Comparison of ENCODE assay signal across 26 mouse cellular contexts in genomic region chrX:113338143-113338542, GRCm38 (mm10). TPM values are rescaled to one million over a fixed set of nuclear protein-coding genes. Genes with fewer than 3 reads are reported as not detected.
DNase-seq lines count a peak whose midpoint lies in the region; ATAC-seq and TF ChIP-seq lines count a peak whose summit lies in the region.
"Had no signal": no experiment of that assay in that cellular context is flagged by ENCODE, and none has a peak within 500 bp of the region (broad histone marks: within the 10 kb centered on the region; RNA-seq: fewer than 3 reads in every experiment).

No protein-coding gene starts in this region.

- DNase-seq in neural tube, embryonic 10.5 days (ENCODE audit: extremely low spot score, low spot score): no peak
- peak; percentile 24 for DNase-seq in mesoderm, embryonic 11.5 days (ENCODE audit: low read depth, low spot score)
- DNase-seq: adrenal gland, adult 2 months; adrenal gland, postnatal 14 days; cerebellum, adult 11-12 months; cerebellum, adult 8-10 months; cerebellum, postnatal 10 days; gastrocnemius, postnatal 10 days; gastrocnemius, postnatal 36 days; heart, adult 2 months; heart, postnatal 14 days; heart, postnatal 4 days had no signal

- H3K4me3 ChIP-seq in intestine, embryonic 15.5 days (replicated peaks): no peak overlapping the region
- H3K4me3 ChIP-seq in intestine, postnatal 0 days (ENCODE audit: low read depth, low read length): no peak overlapping the region
- H3K4me3 ChIP-seq in neural tube, embryonic 14.5 days (ENCODE audit: low read depth, low read length): no peak overlapping the region
- no peak overlapping the region for H3K4me3 ChIP-seq in forebrain, embryonic 12.5 days (replicated peaks)
- H3K4me3 ChIP-seq: embryonic facial prominence, embryonic 12.5 days; embryonic facial prominence, embryonic 15.5 days; forebrain, embryonic 15.5 days; heart, adult 2 months; heart, embryonic 10.5 days; heart, embryonic 13.5 days had no signal

- 40% methylated on average over 3 of the region's 3 CpGs for WGBS in intestine, embryonic 15.5 days
- WGBS in intestine, postnatal 0 days: 45% methylated on average over 3 of the region's 3 CpGs
- 30% methylated on average over 3 of the region's 3 CpGs for WGBS in neural tube, embryonic 14.5 days
- WGBS in forebrain, embryonic 12.5 days: 82% methylated on average over 3 of the region's 3 CpGs

- no peaks in the 10 kb centered on the region for H3K27me3 ChIP-seq in intestine, embryonic 15.5 days (replicated peaks)
- no peaks in the 10 kb centered on the region for H3K27me3 ChIP-seq in intestine, postnatal 0 days (replicated peaks; ENCODE audit: control insufficient read depth, insufficient read depth, low read length)
- H3K27me3 ChIP-seq in neural tube, embryonic 14.5 days (ENCODE audit: control insufficient read depth, insufficient read depth, low read length): no peaks in the 10 kb centered on the region
- H3K27me3 ChIP-seq in forebrain, embryonic 12.5 days: no peaks in the 10 kb centered on the region
- H3K27me3 ChIP-seq: embryonic facial prominence, embryonic 12.5 days; embryonic facial prominence, embryonic 15.5 days; forebrain, embryonic 15.5 days; heart, embryonic 13.5 days had no signal

- 0 out of 2 replicates have a peak, but pooled peaks have one; percentile 31 for ATAC-seq in intestine, embryonic 15.5 days
- no peak for ATAC-seq in intestine, postnatal 0 days
- ATAC-seq in neural tube, embryonic 14.5 days (ENCODE audit: low read depth): peak; percentile 51; the same call in 1 of the 2 replicates
- ATAC-seq in forebrain, embryonic 12.5 days (ENCODE audit: low FRiP score): no peak
- ATAC-seq: CD4-positive, CD25-positive, alpha-beta regulatory T cell, adult 4 months; forebrain, embryonic 15.5 days; hindbrain, postnatal 0 days; inflammation-experienced regulatory T-cells, adult 6 months had no signal

- TF ChIP-seq CTCF in intestine, postnatal 0 days (IDR thresholded peaks at IDR 0.05; ENCODE audit: low read depth): no peak

- no peak overlapping the region for H3K9ac ChIP-seq in intestine, embryonic 15.5 days
- no peak overlapping the region for H3K9ac ChIP-seq in intestine, postnatal 0 days (ENCODE audit: low read depth, low read length)
- H3K9ac ChIP-seq in neural tube, embryonic 14.5 days (replicated peaks; ENCODE audit: low read depth, low read length): no peak overlapping the region
- H3K9ac ChIP-seq in forebrain, embryonic 12.5 days: no peak overlapping the region
- H3K9ac ChIP-seq: embryonic facial prominence, embryonic 12.5 days; embryonic facial prominence, embryonic 15.5 days; forebrain, embryonic 15.5 days; heart, embryonic 13.5 days; hindbrain, embryonic 14.5 days had no signal

- H3K4me2 ChIP-seq in intestine, embryonic 15.5 days (replicated peaks): no peak overlapping the region
- H3K4me2 ChIP-seq in intestine, postnatal 0 days (replicated peaks; ENCODE audit: low read depth): no peak overlapping the region
- no peak overlapping the region for H3K4me2 ChIP-seq in neural tube, embryonic 14.5 days (ENCODE audit: low read depth, low read length)
- no peak overlapping the region for H3K4me2 ChIP-seq in forebrain, embryonic 12.5 days
- H3K4me2 ChIP-seq: embryonic facial prominence, embryonic 12.5 days; embryonic facial prominence, embryonic 15.5 days; forebrain, embryonic 15.5 days; heart, embryonic 13.5 days; hindbrain, embryonic 14.5 days had no signal

- H3K4me1 ChIP-seq in intestine, embryonic 15.5 days (replicated peaks): no peaks in the 10 kb centered on the region
- H3K4me1 ChIP-seq in intestine, postnatal 0 days (replicated peaks; ENCODE audit: control insufficient read depth, insufficient read depth, low read length): no peaks in the 10 kb centered on the region
- no peaks in the 10 kb centered on the region for H3K4me1 ChIP-seq in neural tube, embryonic 14.5 days (ENCODE audit: control insufficient read depth, insufficient read depth, low read length)
- H3K4me1 ChIP-seq in forebrain, embryonic 12.5 days: no peaks in the 10 kb centered on the region
- H3K4me1 ChIP-seq: embryonic facial prominence, embryonic 12.5 days; embryonic facial prominence, embryonic 15.5 days; forebrain, embryonic 15.5 days; heart, embryonic 10.5 days; heart, embryonic 13.5 days had no signal

- H3K36me3 ChIP-seq in intestine, embryonic 15.5 days: no peaks in the 10 kb centered on the region
- H3K36me3 ChIP-seq in intestine, postnatal 0 days (ENCODE audit: control insufficient read depth, insufficient read depth): no peaks in the 10 kb centered on the region
- no peaks in the 10 kb centered on the region for H3K36me3 ChIP-seq in neural tube, embryonic 14.5 days (ENCODE audit: control insufficient read depth, insufficient read depth, low read length)
- no peaks in the 10 kb centered on the region for H3K36me3 ChIP-seq in forebrain, embryonic 12.5 days (replicated peaks)
- H3K36me3 ChIP-seq: embryonic facial prominence, embryonic 12.5 days; embryonic facial prominence, embryonic 15.5 days; forebrain, embryonic 15.5 days; heart, embryonic 10.5 days; heart, embryonic 13.5 days had no signal

- H3K27ac ChIP-seq in intestine, embryonic 15.5 days: no peak overlapping the region
- no peak overlapping the region for H3K27ac ChIP-seq in intestine, postnatal 0 days (ENCODE audit: low read depth, low read length)
- no peak overlapping the region for H3K27ac ChIP-seq in neural tube, embryonic 14.5 days (ENCODE audit: low read depth, low read length)
- H3K27ac ChIP-seq in forebrain, embryonic 12.5 days: no peak overlapping the region
- H3K27ac ChIP-seq: embryonic facial prominence, embryonic 12.5 days; embryonic facial prominence, embryonic 15.5 days; forebrain, embryonic 15.5 days; heart, adult 2 months; heart, embryonic 10.5 days; heart, embryonic 13.5 days; hindbrain, embryonic 14.5 days; hindbrain, postnatal 0 days had no signal

- no peaks in the 10 kb centered on the region for H3K9me3 ChIP-seq in intestine, embryonic 15.5 days
- H3K9me3 ChIP-seq in intestine, postnatal 0 days (ENCODE audit: control insufficient read depth): no peaks in the 10 kb centered on the region
- no peaks in the 10 kb centered on the region for H3K9me3 ChIP-seq in neural tube, embryonic 14.5 days (ENCODE audit: control insufficient read depth, low read length)
- H3K9me3 ChIP-seq in forebrain, embryonic 12.5 days: no peaks in the 10 kb centered on the region
- H3K9me3 ChIP-seq: embryonic facial prominence, embryonic 12.5 days; embryonic facial prominence, embryonic 15.5 days; forebrain, embryonic 15.5 days; heart, embryonic 10.5 days; heart, embryonic 13.5 days had no signal

RNA-seq across cellular contexts. Expression of gene Dach2, which starts 40.8 kb away (rescaled TPM):
- polyA plus RNA-seq in intestine, embryonic 15.5 days (2015; fragmentation: Nextera tagmentation; extraction: Ambion mirVana): 3.2 and 4.1 TPM in 2 replicates
- polyA plus RNA-seq in intestine, postnatal 0 days (2015; fragmentation: Nextera tagmentation; extraction: Ambion mirVana): 0.80 and 1.4 TPM in 2 replicates
- polyA plus RNA-seq in neural tube, embryonic 14.5 days (2014; fragmentation: Nextera tagmentation; extraction: Ambion mirVana): 8.1 and 10.0 TPM in 2 replicates
- 8.7 and 10.3 TPM in 2 replicates for polyA plus RNA-seq in forebrain, embryonic 12.5 days (2016; fragmentation: Nextera tagmentation; extraction: Ambion mirVana)
- polyA plus RNA-seq: adrenal gland, adult 2 months; C2C12; heart, adult 2 months had no signal

Comparison
In these comparisons a context has a peak if more than half of its experiments do, and no peak if none do; other contexts are left out.
1. ATAC-seq: peak in intestine, embryonic 15.5 days (single experiment) and neural tube, embryonic 14.5 days (single experiment); none in intestine, postnatal 0 days (single experiment) and forebrain, embryonic 12.5 days (single experiment).